Mouse (Mus musculus) liver, postnatal 0 days (tissue): ENCODE data around the gene Olfr1489.

ENCODE experiments used
- CTCF ChIP-seq: sonication (generic); IDR thresholded peaks from 2 replicates; pipeline ENCODE4 v1.5.1; 2016; ENCODE audit warnings: antibody characterized with exemption, low read depth
- EP300 ChIP-seq: IDR thresholded peaks from 2 replicates; pipeline ENCODE4 v1.6.1; 2016; ENCODE audit warnings: antibody characterized with exemption, low read depth, mild to moderate bottlenecking

- TF ChIP-seq CTCF, result no peak
- TF ChIP-seq EP300, result no peak
These were observed at the start of gene Olfr1489 for GRCm38 (mm10) chr19:13631321-13631720.
